Mouse (Mus musculus) embryonic stem cell, embryonic (primary cell): ENCODE results near the gene Man1a2.

Experiments
- CTCF ChIA-PET, 4 experiments: fragments of 300-600 bp in 2 of 4; fragments of 350-600 bp in 2 of 4; sonication (Branson Sonifier 250); formaldehyde crosslinking; loops; one replicate each; lab custom pipeline; 2022; ENCODE audit warnings: inconsistent platforms in 2 of 4; lab: Charles Lee
- POLR2A ChIA-PET, 4 experiments: fragments of 300-600 bp in 2 of 4; fragments of 350-600 bp in 2 of 4; sonication (Branson Sonifier 250); formaldehyde crosslinking; loops; one replicate each; lab custom pipeline; 2022; ENCODE audit warnings: antibody characterized with exemption in 4 of 4, inconsistent platforms in 1 of 4; lab: Charles Lee

Gene Man1a2

GRCm38 (mm10) chr3:100604539-100604938 is 80.8 kb downstream of the Man1a2 start:
- CTCF ChIA-PET = no interaction called here
- POLR2A ChIA-PET = no interaction called here

- CTCF ChIA-PET = no interaction called here
- POLR2A ChIA-PET = no interaction called here
Observed at GRCm38 (mm10) chr3:100599265-100599820, 86.0 kb downstream of the Man1a2 start.

- ChIA-PET POLR2A (no interaction called here), CTCF (no interaction called here)
Observed at GRCm38 (mm10) chr3:100591053-100591452, 94.2 kb downstream of the Man1a2 start.

- ChIA-PET POLR2A (no interaction called here), CTCF (no interaction called here)
Observed at GRCm38 (mm10) chr3:100582721-100583355, 102.5 kb downstream of the Man1a2 start.

- POLR2A ChIA-PET = interaction anchor here in 2 of 4 experiments (0.6 to 1.2 kb wide), 2 partner anchors 17 to 84 kb away, joined by 3 to 4 read pairs; partner anchors contain the start of gene Tent5c (in 1 of the 2)
- CTCF ChIA-PET = no interaction called here
Observed at GRCm38 (mm10) chr3:100572571-100573183, 112.6 kb downstream of the Man1a2 start.

- ChIA-PET POLR2A (no interaction called here), CTCF (interaction anchor here (0.5 to 1.4 kb wide), 9 partner anchors 17 to 226 kb away, joined by 3 to 6 read pairs (median 3); no protein-coding TSS in a partner anchor)
Observed at GRCm38 (mm10) chr3:100568443-100569390, 116.6 kb downstream of the Man1a2 start.

GRCm38 (mm10) chr3:100563565-100563964 is 121.7 kb downstream of the Man1a2 start:
- ChIA-PET POLR2A (interaction anchor here in 1 of 4 experiments (1.5 kb wide), 1 partner anchor 16 kb away, joined by 3 read pairs; no protein-coding TSS in a partner anchor), CTCF (interaction anchor here in 1 of 4 experiments (1.9 kb wide), 1 partner anchor 141 kb away, joined by 4 read pairs; no protein-coding TSS in a partner anchor)

- POLR2A ChIA-PET = interaction anchor here in 1 of 4 experiments (1.5 kb wide), 1 partner anchor 15 kb away, joined by 3 read pairs; no protein-coding TSS in a partner anchor
- CTCF ChIA-PET = interaction anchor here in 1 of 4 experiments (1.9 kb wide), 1 partner anchor 140 kb away, joined by 4 read pairs; no protein-coding TSS in a partner anchor
Observed at GRCm38 (mm10) chr3:100562455-100562854, 122.8 kb downstream of the Man1a2 start.

GRCm38 (mm10) chr3:100561561-100562175 is 123.6 kb downstream of the Man1a2 start:
- CTCF ChIA-PET = no interaction called here
- POLR2A ChIA-PET = interaction anchor here in 1 of 4 experiments (0.6 kb wide), 1 partner anchor 1348 kb away, joined by 4 read pairs; no protein-coding TSS in a partner anchor

GRCm38 (mm10) chr3:100559431-100559830 is 125.9 kb downstream of the Man1a2 start:
- POLR2A ChIA-PET = no interaction called here
- CTCF ChIA-PET = no interaction called here

- ChIA-PET CTCF (no interaction called here), POLR2A (interaction anchor here in 1 of 4 experiments (1.1 kb wide), 1 partner anchor 69 kb away, joined by 3 read pairs; the partner anchor contains the start of gene Tent5c)
Observed at GRCm38 (mm10) chr3:100558211-100558708, 127.0 kb downstream of the Man1a2 start.

GRCm38 (mm10) chr3:100554843-100555242 is 130.5 kb downstream of the Man1a2 start:
- ChIA-PET POLR2A (interaction anchor here in 1 of 4 experiments (0.6 kb wide), 1 partner anchor 18 kb away, joined by 4 read pairs; no protein-coding TSS in a partner anchor), CTCF (interaction anchor here in 3 of 4 experiments (0.6 to 1.5 kb wide), 6 partner anchors 29 to 313 kb away, joined by 3 to 5 read pairs (median 4); no protein-coding TSS in a partner anchor)

GRCm38 (mm10) chr3:100552171-100552570 is 133.1 kb downstream of the Man1a2 start:
- ChIA-PET CTCF (interaction anchor here in 3 of 4 experiments (0.6 to 0.8 kb wide), 4 partner anchors 16 to 191 kb away, joined by 3 to 4 read pairs (median 3); no protein-coding TSS in a partner anchor), POLR2A (no interaction called here)

- POLR2A ChIA-PET = interaction anchor here in 2 of 4 experiments (0.6 to 1.1 kb wide), 2 partner anchors 15 to 50 kb away, joined by 3 to 4 read pairs; no protein-coding TSS in a partner anchor
- CTCF ChIA-PET = interaction anchor here in 2 of 4 experiments (0.9 to 1.3 kb wide), 2 partner anchors 21 to 126 kb away, joined by 3 to 4 read pairs; no protein-coding TSS in a partner anchor
Observed at GRCm38 (mm10) chr3:100547913-100548292, 137.4 kb downstream of the Man1a2 start.

- ChIA-PET POLR2A (interaction anchor here in 2 of 4 experiments (0.6 to 1.1 kb wide), 2 partner anchors 16 to 51 kb away, joined by 3 to 4 read pairs; no protein-coding TSS in a partner anchor), CTCF (interaction anchor here in 2 of 4 experiments (0.9 to 1.3 kb wide), 2 partner anchors 21 to 125 kb away, joined by 3 to 4 read pairs; no protein-coding TSS in a partner anchor)
Observed at GRCm38 (mm10) chr3:100547162-100547912, 138.0 kb downstream of the Man1a2 start.

- ChIA-PET POLR2A (no interaction called here), CTCF (no interaction called here)
Observed at GRCm38 (mm10) chr3:100536686-100537085, 148.6 kb downstream of the Man1a2 start.
